Mouse (Mus musculus) kidney, embryonic 14.5 days (tissue): Measurements from ENCODE around the gene Tnxb. TPM values are rescaled to one million over a fixed set of nuclear protein-coding genes. Genes with fewer than 3 reads are reported as not detected.

ENCODE experiments used
- ATAC-seq: fragments of 200-750 bp; cut with Nextera tagmentation; 2 replicates; pipeline ENCODE4 v1.8.0; 2017; ENCODE audit warnings: moderate number of reproducible peaks, mild to moderate bottlenecking, moderate TSS enrichment, moderate library complexity; ENCODE audit not compliant: low FRiP score, low TSS enrichment
- H3K27ac ChIP-seq: fragments of 300-500 bp; sonication (generic); 2 replicates; pipeline ENCODE4 v1.5.1; 2014; ENCODE audit warnings: low read depth, mild to moderate bottlenecking, low read length, moderate library complexity, mixed read lengths
- H3K27me3 ChIP-seq: fragments of 300-500 bp; sonication (generic); 2 replicates; pipeline ENCODE4 v1.6.1; 2014; ENCODE audit warnings: mild to moderate bottlenecking, low read length; ENCODE audit not compliant: control insufficient read depth, insufficient read depth
- H3K36me3 ChIP-seq: fragments of 300-500 bp; sonication (generic); 2 replicates; pipeline ENCODE4 v1.6.1; 2014; ENCODE audit warnings: low read length, mixed read lengths; ENCODE audit not compliant: control insufficient read depth, insufficient read depth
- H3K4me1 ChIP-seq: fragments of 300-500 bp; sonication (generic); 2 replicates; pipeline ENCODE4 v1.6.1; 2014; ENCODE audit warnings: low read length, mixed read lengths; ENCODE audit not compliant: control insufficient read depth, insufficient read depth
- H3K4me2 ChIP-seq: fragments of 300-500 bp; sonication (generic); replicated peaks from 2 replicates; pipeline ENCODE4 v1.6.1; 2014; ENCODE audit warnings: low read depth, mild to moderate bottlenecking, low read length
- H3K4me3 ChIP-seq: fragments of 300-500 bp; sonication (generic); 2 replicates; pipeline ENCODE4 v1.5.1; 2014; ENCODE audit warnings: mild to moderate bottlenecking, low read length
- H3K9ac ChIP-seq: fragments of 300-500 bp; sonication (generic); 2 replicates; pipeline ENCODE4 v1.6.1; 2014; ENCODE audit warnings: low read depth, mild to moderate bottlenecking, low read length, moderate library complexity
- H3K9me3 ChIP-seq: fragments of 300-500 bp; sonication (generic); 2 replicates; pipeline ENCODE4 v1.6.1; 2016; ENCODE audit warnings: low read length; ENCODE audit not compliant: control insufficient read depth
- WGBS: fragments of 180-500 bp; shearing (Covaris S2); extraction: QIAGEN DNeasy Blood & Tissue Kit; methylation state at CpG from one replicate; pipeline ENCODE4 v1.1.7; 2014; 5-methylcytosine and 5-hydroxymethylcytosine counted together
- polyA plus RNA-seq: library from polyadenylated mRNA; unstranded; fragments of >200 nt; fragmentation: Nextera tagmentation; extraction: Ambion mirVana; gene quantifications from 2 replicates; pipeline ENCODE4 v1.2.1, GENCODE M21; 2014

The Tnxb gene
- polyA plus RNA-seq, 1 experiment from 2014 or later: 0.15 TPM

- 87% methylated on average over 7 of the region's 7 CpGs for WGBS
- H3K27ac ChIP-seq: no peak overlapping the region
- H3K9ac ChIP-seq: no peak overlapping the region
- H3K4me2 ChIP-seq: no peak overlapping the region
- peaks cover 10% of the 10 kb centered on the region; the same call in 1 of the 2 replicates for H3K4me1 ChIP-seq
- peaks cover 60% of the 10 kb centered on the region for H3K27me3 ChIP-seq
- H3K36me3 ChIP-seq: no peaks in the 10 kb centered on the region
- no peak for ATAC-seq
- no peak overlapping the region for H3K4me3 ChIP-seq
- no peaks in the 10 kb centered on the region for H3K9me3 ChIP-seq
Observed at GRCm38 (mm10) chr17:34673139-34673538, 2.8 kb downstream of the Tnxb start.

DNA sequence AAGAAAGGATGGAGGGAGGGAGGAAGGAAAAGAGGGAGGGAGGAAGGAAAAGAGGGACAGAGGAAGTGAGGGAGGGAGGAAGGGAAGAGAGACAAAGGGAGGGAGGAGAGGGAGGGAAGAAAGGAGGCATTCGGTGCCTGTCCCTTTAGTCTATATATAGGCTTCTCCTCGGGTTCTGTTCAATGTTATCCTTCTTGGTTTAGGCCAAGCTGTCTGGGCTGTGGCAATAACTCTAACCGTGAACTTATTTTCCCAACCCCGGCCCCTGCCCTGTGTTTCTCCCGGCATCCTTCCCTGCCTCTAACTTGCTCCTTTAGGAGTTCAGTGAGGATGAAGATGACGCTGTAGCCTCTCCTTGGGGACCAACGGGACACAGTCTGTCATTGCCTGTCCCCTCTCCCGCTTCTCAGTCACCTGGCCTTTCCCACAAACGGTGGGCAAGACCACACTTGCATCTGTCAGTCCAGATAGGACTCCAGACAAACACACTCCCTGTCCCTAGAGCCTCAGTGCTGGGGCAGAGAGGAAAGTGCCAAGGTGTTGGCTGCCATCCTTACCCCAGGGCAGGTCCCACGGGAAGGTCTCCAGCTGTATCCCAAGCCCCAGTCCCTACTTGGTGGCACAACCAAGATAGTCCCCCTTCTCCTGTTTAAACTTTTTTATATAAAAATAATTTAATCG, 4.3 kb downstream of the Tnxb start:
- Histone ChIP-seq H3K27ac (no peak overlapping the region), H3K36me3 (no peaks in the 10 kb centered on the region), H3K4me1 (peaks cover 10% of the 10 kb centered on the region; the same call in 1 of the 2 replicates), H3K9me3 (no peaks in the 10 kb centered on the region), H3K4me2 (no peak overlapping the region), H3K9ac (no peak overlapping the region), H3K27me3 (peaks cover 60% of the 10 kb centered on the region), H3K4me3 (no peak overlapping the region)
- 59% methylated on average over 11 of the region's 11 CpGs for WGBS
- ATAC-seq: no peak

DNA sequence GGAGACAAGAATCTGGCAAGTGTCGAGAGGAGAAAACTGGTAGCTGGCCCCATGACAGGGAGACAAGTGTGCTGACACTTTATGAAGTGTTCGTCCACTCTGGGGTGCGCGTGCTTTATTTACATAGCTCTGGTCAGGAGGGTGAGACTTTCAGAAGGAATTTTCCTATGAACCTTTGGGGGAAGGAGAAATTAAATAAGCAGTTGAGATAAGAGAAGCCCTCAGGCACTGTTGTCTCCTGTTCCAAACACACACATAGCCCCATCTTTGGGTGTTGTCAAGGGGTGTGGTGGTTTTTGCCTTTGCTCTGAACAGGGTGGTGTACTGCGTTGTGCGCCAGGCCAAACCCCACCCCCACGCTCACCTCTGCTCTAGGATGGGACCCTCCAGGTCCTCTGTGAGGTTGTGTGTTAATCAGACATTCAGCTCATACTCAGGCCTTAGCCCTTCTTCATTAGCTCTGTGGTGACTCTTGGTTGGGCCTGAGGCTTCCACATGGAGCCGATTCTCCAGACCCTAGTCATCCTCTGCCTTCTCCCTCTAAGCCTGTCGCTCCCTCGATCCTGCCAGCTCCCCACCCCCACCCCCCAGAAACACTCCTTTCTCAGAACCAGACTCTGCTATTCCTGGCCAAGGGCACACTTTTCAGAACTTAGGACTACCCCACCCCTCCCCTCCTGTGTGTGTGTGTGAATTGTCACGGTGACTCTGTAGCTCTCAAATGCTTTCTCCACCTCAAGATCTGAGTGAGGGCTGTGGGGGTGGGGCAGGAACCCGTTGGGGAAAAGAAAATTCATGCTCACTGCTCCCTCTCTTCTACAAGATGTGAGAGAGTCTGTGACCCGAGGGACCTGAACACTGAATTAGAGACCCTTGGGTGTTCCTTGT, 5.1 kb downstream of the Tnxb start:
- H3K36me3 ChIP-seq: no peaks in the 10 kb centered on the region
- H3K4me2 ChIP-seq: no peak overlapping the region
- no peak overlapping the region for H3K4me3 ChIP-seq
- H3K4me1 ChIP-seq: peaks cover 10% of the 10 kb centered on the region; the same call in 1 of the 2 replicates
- H3K27me3 ChIP-seq: peaks cover 54% of the 10 kb centered on the region
- H3K9me3 ChIP-seq: no peaks in the 10 kb centered on the region
- WGBS: 71% methylated on average over 13 of the region's 13 CpGs
- ATAC-seq: no peak
- no peak overlapping the region for H3K9ac ChIP-seq
- no peak overlapping the region for H3K27ac ChIP-seq

GRCm38 (mm10) chr17:34676093-34676460, 5.7 kb downstream of the Tnxb start:
- H3K27me3 ChIP-seq: peaks cover 48% of the 10 kb centered on the region

DNA sequence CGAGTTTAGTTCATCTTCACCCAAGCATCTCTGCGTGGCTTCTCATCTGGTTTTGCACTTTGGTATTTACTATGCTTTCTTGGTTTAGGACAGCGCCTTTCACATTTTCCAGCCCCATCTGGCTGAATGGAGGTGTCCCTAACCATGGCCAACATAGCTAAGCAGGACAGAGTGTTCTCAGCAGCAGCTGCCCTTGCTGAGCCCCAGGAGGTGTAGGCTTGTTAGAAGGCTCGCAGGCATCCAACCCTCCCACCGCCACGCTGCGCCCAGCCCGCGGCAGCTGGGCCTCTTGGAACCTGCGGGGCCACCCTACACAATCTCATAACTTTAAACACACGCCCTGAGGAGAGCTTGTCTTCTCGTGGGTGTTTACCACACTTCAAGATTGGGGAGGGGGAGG, 6.3 kb downstream of the Tnxb start:
- H3K9me3 ChIP-seq: no peaks in the 10 kb centered on the region
- H3K9ac ChIP-seq: no peak overlapping the region
- peaks cover 42% of the 10 kb centered on the region for H3K27me3 ChIP-seq
- no peak overlapping the region for H3K4me3 ChIP-seq
- ATAC-seq: no peak
- no peak overlapping the region for H3K4me2 ChIP-seq
- H3K4me1 ChIP-seq: peaks cover 3% of the 10 kb centered on the region; the same call in 1 of the 2 replicates
- H3K36me3 ChIP-seq: no peaks in the 10 kb centered on the region
- 72% methylated on average over 12 of the region's 12 CpGs for WGBS
- H3K27ac ChIP-seq: no peak overlapping the region

More at GRCm38 (mm10) chr17:34676093-34676460, 5.7 kb downstream of the Tnxb start:
- Histone ChIP-seq H3K27ac (no peak overlapping the region), H3K9ac (no peak overlapping the region), H3K4me2 (no peak overlapping the region), H3K4me1 (peaks cover 9% of the 10 kb centered on the region; the same call in 1 of the 2 replicates), H3K36me3 (no peaks in the 10 kb centered on the region), H3K9me3 (no peaks in the 10 kb centered on the region), H3K4me3 (no peak overlapping the region)
- WGBS: 75% methylated on average over 6 of the region's 6 CpGs
- ATAC-seq: no peak

GRCm38 (mm10) chr17:34680191-34680590, 9.9 kb downstream of the Tnxb start:
- Histone ChIP-seq H3K4me1 (0 out of 2 replicates have a peak, but pooled peaks cover 3% of the 10 kb centered on the region), H3K4me3 (no peak overlapping the region), H3K36me3 (no peaks in the 10 kb centered on the region), H3K4me2 (no peak overlapping the region), H3K27me3 (peaks cover 12% of the 10 kb centered on the region), H3K9ac (no peak overlapping the region), H3K27ac (no peak overlapping the region), H3K9me3 (no peaks in the 10 kb centered on the region)
- WGBS: 79% methylated on average over 26 of the region's 26 CpGs
- no peak for ATAC-seq

- 0 out of 2 replicates have a peak, but pooled peaks cover 3% of the 10 kb centered on the region for H3K4me1 ChIP-seq
- H3K9ac ChIP-seq: no peak overlapping the region
- no peaks in the 10 kb centered on the region for H3K36me3 ChIP-seq
- H3K27ac ChIP-seq: no peak overlapping the region
- H3K9me3 ChIP-seq: no peaks in the 10 kb centered on the region
- peaks cover 8% of the 10 kb centered on the region for H3K27me3 ChIP-seq
- WGBS: 88% methylated on average over 4 of the region's 4 CpGs
- H3K4me2 ChIP-seq: no peak overlapping the region
- no peak overlapping the region for H3K4me3 ChIP-seq
- ATAC-seq: no peak
Observed at GRCm38 (mm10) chr17:34680621-34681020, 10.3 kb downstream of the Tnxb start.

GRCm38 (mm10) chr17:34681132-34681571, 10.8 kb downstream of the Tnxb start:
- Histone ChIP-seq H3K4me3 (no peak overlapping the region), H3K4me1 (0 out of 2 replicates have a peak, but pooled peaks cover 3% of the 10 kb centered on the region), H3K9ac (no peak overlapping the region), H3K36me3 (no peaks in the 10 kb centered on the region), H3K27me3 (peaks cover 7% of the 10 kb centered on the region; the same call in 1 of the 2 replicates), H3K27ac (no peak overlapping the region), H3K4me2 (no peak overlapping the region), H3K9me3 (no peaks in the 10 kb centered on the region)
- WGBS: 74% methylated on average over 17 of the region's 17 CpGs
- ATAC-seq: no peak
